In the genomic region with DNA sequence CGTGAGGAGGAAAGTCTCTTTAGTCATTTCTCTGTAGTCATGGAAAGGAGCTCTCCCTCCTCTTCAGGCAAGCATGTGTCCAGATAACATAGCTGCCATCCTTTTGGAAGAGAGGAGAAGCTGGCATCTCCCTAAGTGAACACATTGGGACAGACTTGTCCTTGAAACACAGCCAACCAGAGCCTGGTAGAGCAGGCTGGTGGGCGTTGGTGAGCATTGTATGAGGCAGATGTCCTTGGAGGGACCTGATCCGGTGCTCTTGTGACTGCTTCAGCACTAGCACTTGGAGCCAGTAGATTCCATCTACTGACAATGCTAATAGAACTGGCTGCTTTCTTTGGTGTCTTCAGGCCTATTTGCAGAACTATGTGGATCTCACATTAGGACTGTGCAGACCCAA, we compare ENCODE assay signal across 20 mouse cellular contexts. TPM values are rescaled to one million over a fixed set of nuclear protein-coding genes. Genes with fewer than 3 reads are reported as not detected.
DNase-seq lines count a peak whose midpoint lies in the region; ATAC-seq lines count a peak whose summit lies in the region.
"Had no signal": no experiment of that assay in that cellular context is flagged by ENCODE, and none has a peak within 500 bp of the region (broad histone marks: within the 10 kb centered on the region; RNA-seq: fewer than 3 reads in every experiment).

No protein-coding gene starts in this region.

- no peak for ATAC-seq in monocyte, adult 5-6 weeks (replicated peaks; ENCODE audit: insufficient number of reproducible peaks, low FRiP score, low TSS enrichment, poor library complexity, severe bottlenecking)
- ATAC-seq: activated CD4-positive, CD25-positive, alpha-beta regulatory T cell, adult 4 months; inflammation-experienced regulatory T-cells, adult 6 months; Patski had no signal

- peak; percentile 71 for DNase-seq in heart, adult 11 months
- DNase-seq in heart, postnatal 14 days = no peak
- peak; percentile 19 for DNase-seq in adrenal gland, adult 8-10 months
- DNase-seq in adrenal gland, postnatal 36 days = peak; percentile 48 to 66
- peak; percentile 18 to 25 for DNase-seq in cerebellum, postnatal 36 days
- DNase-seq in kidney, postnatal 10 days = no peak
- DNase-seq in embryo, embryonic 10.5 days (ENCODE audit: low spot score) = no peak
- DNase-seq: embryo, embryonic 11 days; kidney, adult 8-10 months; kidney, postnatal 36 days; lung, postnatal 10 days; midbrain, embryonic 14.5 days; spleen, adult 18-20 months had no signal

- intact Hi-C loops in heart, postnatal 14 days (cut with DNase I) = no loop called here

RNA-seq across cellular contexts. Expression of a gene that starts 45.5 kb away (rescaled TPM):
- under 1 TPM; 0.15 to 0.36 TPM for total RNA-seq in heart, postnatal 14 days (2021)
- total RNA-seq in adrenal gland, adult 8-10 months (2022) = 1 to 10 TPM; 2.3 to 3.1 (median 2.7) TPM
- total RNA-seq in adrenal gland, postnatal 36 days (2021) = 1 to 10 TPM; 1.3 to 1.5 TPM
- total RNA-seq in monocyte, adult 5-6 weeks (2017) = not detected in 3 replicates
- total RNA-seq: granulocyte monocyte progenitor cell, adult 5-6 weeks; megakaryocyte, adult 5-6 weeks; neutrophil, adult 5-6 weeks had no signal

RNA-seq across cellular contexts. Expression of a gene that starts 46.9 kb away (rescaled TPM):
- 1 to 10 TPM; 2.4 to 2.5 TPM for total RNA-seq in heart, postnatal 14 days (2021)
- 10 to 100 TPM; 10.2 to 30.3 (median 20.0) TPM for total RNA-seq in adrenal gland, adult 8-10 months (2022)
- total RNA-seq in adrenal gland, postnatal 36 days (2021) = 10 to 100 TPM; 10.4 to 10.6 TPM
- not detected in 3 replicates for total RNA-seq in monocyte, adult 5-6 weeks (2017)
- total RNA-seq: granulocyte monocyte progenitor cell, adult 5-6 weeks; megakaryocyte, adult 5-6 weeks; neutrophil, adult 5-6 weeks had no signal

Comparison
In these comparisons a context has a peak if more than half of its experiments do, and no peak if none do; other contexts are left out.
1. DNase-seq: peak in heart, adult 11 months (single experiment), adrenal gland, adult 8-10 months (single experiment), adrenal gland, postnatal 36 days (2 of 2) and cerebellum, postnatal 36 days (2 of 2); none in heart, postnatal 14 days (0 of 2), kidney, postnatal 10 days (single experiment) and embryo, embryonic 10.5 days (single experiment).